8 mouse cellular contexts compared by ENCODE assay signal in the genomic region with DNA sequence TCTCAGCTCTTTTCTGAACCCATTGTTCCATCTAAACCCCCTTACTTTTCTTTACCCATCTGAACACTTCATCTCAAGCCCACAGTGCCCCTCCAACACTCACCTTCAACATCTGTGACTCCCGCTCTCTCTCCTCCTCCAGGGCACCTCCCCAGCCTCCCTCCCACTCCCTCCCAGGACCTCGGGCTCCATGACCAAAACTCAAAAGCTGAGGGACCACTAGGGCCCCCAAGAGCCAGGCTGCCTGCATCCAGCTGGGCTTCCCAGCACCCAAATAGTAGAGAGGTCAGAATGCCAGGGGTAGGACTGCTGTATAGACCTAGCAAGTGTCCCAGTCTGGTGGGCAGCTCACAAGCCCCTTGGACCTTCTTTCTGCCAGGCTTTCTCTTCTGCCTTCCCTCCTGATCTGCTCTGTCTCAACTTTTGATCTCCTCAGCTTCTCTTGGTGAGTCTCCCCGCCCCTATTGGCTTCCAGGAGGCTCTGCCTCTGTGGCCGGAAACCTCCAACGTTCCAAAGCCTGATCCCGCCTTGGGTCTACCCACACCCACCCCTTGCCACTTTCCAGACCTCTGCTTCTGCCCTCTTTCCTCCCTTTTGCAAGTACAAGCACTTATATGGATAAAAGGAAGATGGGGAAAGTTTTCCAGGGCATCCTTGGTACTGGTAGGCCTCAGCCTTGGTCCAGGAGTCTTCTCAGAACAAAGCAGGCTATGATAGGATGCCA. TPM values are rescaled to one million over a fixed set of nuclear protein-coding genes. Genes with fewer than 3 reads are reported as not detected.
DNase-seq lines count a peak whose midpoint lies in the region; ATAC-seq and TF ChIP-seq lines count a peak whose summit lies in the region.

Clec11a (minus strand) TSS at position 387 of the 725 bp plus-strand sequence.

- H3K4me3 ChIP-seq in cerebellum, adult 2 months (replicated peaks; ENCODE audit: insufficient read depth, low read depth, low read length): peak within 1 kb of the TSS; percentile 78
- peak within 1 kb of the TSS; percentile 74 for H3K4me3 ChIP-seq in neural tube, embryonic 13.5 days

- DNase-seq in cerebellum, adult 2 months: no peak
- DNase-seq in urinary bladder, adult 2 months (ENCODE audit: low spot score): no peak
- DNase-seq in urinary bladder, postnatal 4 days (ENCODE audit: low spot score in 2 of 2): no peak
- peak; percentile 39 for DNase-seq in kidney, postnatal 10 days
- no peak for DNase-seq in left cerebral cortex, adult 18-20 months (ENCODE audit: low spot score in 2 of 2)

- no peak within 1 kb of the TSS for H3K9ac ChIP-seq in neural tube, embryonic 13.5 days

- peaks cover 6% of the 10 kb centered on the region; the same call in 1 of the 2 replicates for H3K4me1 ChIP-seq in cerebellum, adult 2 months (ENCODE audit: control insufficient read depth, insufficient read depth, low read length)
- peaks cover 42% of the 10 kb centered on the region for H3K4me1 ChIP-seq in neural tube, embryonic 13.5 days (replicated peaks)

- H3K36me3 ChIP-seq in neural tube, embryonic 13.5 days: no peaks in the 10 kb centered on the region

- TF ChIP-seq POLR2A in cerebellum, adult 2 months (IDR thresholded peaks at IDR 0.05; ENCODE audit: borderline replicate concordance, insufficient read depth, low read length): no peak

- H3K4me2 ChIP-seq in neural tube, embryonic 13.5 days: peak within 1 kb of the TSS; percentile 81

- ATAC-seq in cerebellum, adult (ENCODE audit: insufficient number of reproducible peaks, low FRiP score, low TSS enrichment): no peak
- no peak for ATAC-seq in neural tube, embryonic 13.5 days (ENCODE audit: low read depth)
- no peak for ATAC-seq in monocyte, adult 5-6 weeks (replicated peaks; ENCODE audit: insufficient number of reproducible peaks, low FRiP score, low TSS enrichment, poor library complexity, severe bottlenecking)

- no peaks in the 10 kb centered on the region for H3K27me3 ChIP-seq in cerebellum, adult 2 months (ENCODE audit: control insufficient read depth, insufficient read depth, low read length)
- H3K27me3 ChIP-seq in neural tube, embryonic 13.5 days: 0 out of 2 replicates have a peak, but pooled peaks cover 6% of the 10 kb centered on the region

- no peak for TF ChIP-seq CTCF in cerebellum, adult 2 months (IDR thresholded peaks at IDR 0.05; ENCODE audit: borderline replicate concordance, insufficient read depth, low read depth, low read length)

- H3K27ac ChIP-seq in cerebellum, adult 2 months (ENCODE audit: insufficient read depth, low read length): peak within 1 kb of the TSS; percentile 14; the same call in 1 of the 2 replicates
- peak within 1 kb of the TSS; percentile 97 for H3K27ac ChIP-seq in neural tube, embryonic 13.5 days (replicated peaks)

- H3K9me3 ChIP-seq in neural tube, embryonic 13.5 days: no peaks in the 10 kb centered on the region

- 66% methylated on average over 6 of the region's 6 CpGs for WGBS in cerebellum, adult 2 months
- 73% methylated on average over 6 of the region's 6 CpGs for WGBS in neural tube, embryonic 13.5 days

RNA-seq across cellular contexts. Expression of gene Clec11a, which starts in this region (rescaled TPM):
- 2.4 and 3.0 TPM in 2 replicates for polyA plus RNA-seq in cerebellum, adult 2 months (2012; rRNA removed)
- 17.2 and 19.7 TPM in 2 replicates for polyA plus RNA-seq in urinary bladder, adult 2 months (2012; rRNA removed)
- polyA plus RNA-seq in neural tube, embryonic 13.5 days (2015; fragmentation: Nextera tagmentation; extraction: Ambion mirVana): 2.8 TPM in 2 replicates
- 1 to 10 TPM; 3.4 to 3.7 TPM for total RNA-seq in left cerebral cortex, adult 18-20 months (2021)
- 0.49 to 1.6 TPM (median 0.85 TPM) in 3 replicates for total RNA-seq in monocyte, adult 5-6 weeks (2017)
